Mouse (Mus musculus) regulatory T cell (primary cell): ENCODE measurements around the gene Snn.

Experiments used
- in situ Hi-C: fragments of 300-600 bp; cut with MboI, MseI; formaldehyde crosslinking; loops from one replicate; pipeline ENCODE4 v1.15.1; 2025; ENCODE audit warnings: high pct_unique_total_duplicates

Gene Snn

GRCm38 (mm10) chr16:11078216-11078869, 17.6 kb downstream of the Snn start:
- in situ Hi-C loops: no loop called here

GRCm38 (mm10) chr16:11084181-11084580, 23.4 kb downstream of the Snn start:
- in situ Hi-C loops: no loop called here

GRCm38 (mm10) chr16:11086299-11086698, 25.6 kb downstream of the Snn start:
- in situ Hi-C loops: no loop called here

- in situ Hi-C loops: no loop called here
Measured at GRCm38 (mm10) chr16:11086856-11087588, 26.3 kb downstream of the Snn start.

GRCm38 (mm10) chr16:11090836-11091570, 30.3 kb downstream of the Snn start:
- in situ Hi-C loops: no loop called here

GRCm38 (mm10) chr16:11092061-11092460, 31.3 kb downstream of the Snn start:
- in situ Hi-C loops: no loop called here

GRCm38 (mm10) chr16:11092523-11092922, 31.8 kb downstream of the Snn start:
- in situ Hi-C loops: no loop called here

GRCm38 (mm10) chr16:11093717-11094386, 33.1 kb downstream of the Snn start:
- in situ Hi-C loops: no loop called here

GRCm38 (mm10) chr16:11097301-11097700, 36.6 kb downstream of the Snn start:
- in situ Hi-C loops: no loop called here

GRCm38 (mm10) chr16:11104905-11105304, 44.2 kb downstream of the Snn start:
- in situ Hi-C loops: loop anchor here (5.0 kb wide), 1 partner anchor 233 kb away; no protein-coding TSS in a partner anchor

GRCm38 (mm10) chr16:11109198-11109740, 48.5 kb downstream of the Snn start:
- in situ Hi-C loops: loop anchor here (5.0 kb wide), 1 partner anchor 237 kb away; no protein-coding TSS in a partner anchor

GRCm38 (mm10) chr16:11122625-11123024, 61.9 kb downstream of the Snn start:
- in situ Hi-C loops: no loop called here

GRCm38 (mm10) chr16:11124110-11124509, 63.4 kb downstream of the Snn start:
- in situ Hi-C loops: no loop called here
